ENCODE assay signal across 6 mouse cellular contexts in genomic region chr6:17061826-17062225, GRCm38 (mm10). TPM values are rescaled to one million over a fixed set of nuclear protein-coding genes. Genes with fewer than 3 reads are reported as not detected.
A peak's percentile ranks its signal among the peaks of the same experiment; 100 is the strongest.
DNase-seq lines count a peak whose midpoint lies in the region; ATAC-seq and TF ChIP-seq lines count a peak whose summit lies in the region.
"Not testable (repeated sequence)": the region's sequence is repeated elsewhere in the genome, so short reads cannot be mapped to it uniquely, and the experiment has no call there.

No protein-coding gene starts in this region.

- H3K4me1 ChIP-seq in intestine, embryonic 14.5 days (replicated peaks; ENCODE audit: control insufficient read depth, insufficient read depth, low read length); kidney, adult 2 months (ENCODE audit: control insufficient read depth, insufficient read depth, low read length): not testable (repeated sequence)
- peaks cover 13% of the 10 kb centered on the region; the same call in 1 of the 2 replicates for H3K4me1 ChIP-seq in small intestine, adult 2 months (ENCODE audit: control insufficient read depth, insufficient read depth, insufficient read length, low read length)
- peaks cover 12% of the 10 kb centered on the region for H3K4me1 ChIP-seq in stomach, embryonic 16.5 days (ENCODE audit: control insufficient read depth, insufficient read depth, low read length)

- not testable (repeated sequence) for DNase-seq in gastrocnemius, adult 2 months; kidney, adult 2 months; layer of hippocampus, adult 2 months (ENCODE audit: low spot score in 2 of 2)
- peak; percentile 36 for DNase-seq in intestine, embryonic 14.5 days (ENCODE audit: low spot score)

- WGBS in intestine, embryonic 14.5 days = 79% methylated on average over 4 of the region's 4 CpGs
- 86% methylated on average over 4 of the region's 4 CpGs for WGBS in kidney, adult 2 months
- 81% methylated on average over 4 of the region's 4 CpGs for WGBS in small intestine, adult 2 months
- 73% methylated on average over 4 of the region's 4 CpGs for WGBS in stomach, embryonic 16.5 days

- H3K9me3 ChIP-seq in intestine, embryonic 14.5 days (ENCODE audit: control insufficient read depth, low read length); stomach, embryonic 16.5 days (replicated peaks; ENCODE audit: control insufficient read depth, low read length): not testable (repeated sequence)

- not testable (repeated sequence) for H3K4me2 ChIP-seq in intestine, embryonic 14.5 days (ENCODE audit: low read length); stomach, embryonic 16.5 days (ENCODE audit: low read depth, low read length)

- TF ChIP-seq CTCF in gastrocnemius, adult 2 months (IDR thresholded peaks at IDR 0.05) = peak; percentile 7; the same call in 1 of the 2 replicates
- TF ChIP-seq CTCF in kidney, adult 2 months (conservative IDR thresholded peaks at IDR 0.05; ENCODE audit: insufficient read depth, insufficient read length, low read depth, low read length); small intestine, adult 2 months (IDR thresholded peaks at IDR 0.05; ENCODE audit: extremely low read depth, insufficient read length, insufficient replicate concordance, low read depth, low read length): not testable (repeated sequence)
- peak; percentile 52 for TF ChIP-seq CTCF in layer of hippocampus, adult 2 months (conservative IDR thresholded peaks at IDR 0.05)

- not testable (repeated sequence) for TF ChIP-seq POLR2A in kidney, adult 2 months (IDR thresholded peaks at IDR 0.05; ENCODE audit: low read depth, low read length); small intestine, adult 2 months (IDR thresholded peaks at IDR 0.05; ENCODE audit: low read depth, low read length)

- H3K27ac ChIP-seq in gastrocnemius, adult 2 months; intestine, embryonic 14.5 days (ENCODE audit: low read depth); layer of hippocampus, adult 2 months: not testable (repeated sequence)
- peak overlapping the region; percentile 62; the same call in 1 of the 2 replicates for H3K27ac ChIP-seq in kidney, adult 2 months (ENCODE audit: insufficient read depth, low read depth, low read length)
- H3K27ac ChIP-seq in small intestine, adult 2 months (ENCODE audit: insufficient read depth, low read depth, low read length) = peak overlapping the region; percentile 20; the same call in 1 of the 2 replicates
- H3K27ac ChIP-seq in stomach, embryonic 16.5 days (ENCODE audit: low read length) = peak overlapping the region; percentile 52; the same call in 1 of the 2 replicates

- not testable (repeated sequence) for H3K36me3 ChIP-seq in intestine, embryonic 14.5 days (ENCODE audit: control insufficient read depth, insufficient read depth, low read length); kidney, adult 2 months (ENCODE audit: control insufficient read depth, insufficient read depth, low read length); small intestine, adult 2 months (ENCODE audit: control insufficient read depth, insufficient read depth, low read length); stomach, embryonic 16.5 days (ENCODE audit: control insufficient read depth, insufficient read depth, low read length)

- not testable (repeated sequence) for H3K4me3 ChIP-seq in gastrocnemius, adult 2 months; intestine, embryonic 14.5 days (ENCODE audit: low read depth, low read length); kidney, adult 2 months (ENCODE audit: insufficient read depth, low read depth, low read length); layer of hippocampus, adult 2 months; small intestine, adult 2 months (ENCODE audit: low read depth, low read length); stomach, embryonic 16.5 days (replicated peaks; ENCODE audit: low read length)

- ATAC-seq in intestine, embryonic 14.5 days (replicated peaks; ENCODE audit: low FRiP score, low TSS enrichment, low read depth); stomach, embryonic 16.5 days (ENCODE audit: insufficient read depth, low FRiP score): not testable (repeated sequence)

- not testable (repeated sequence) for H3K27me3 ChIP-seq in intestine, embryonic 14.5 days (replicated peaks; ENCODE audit: control insufficient read depth, insufficient read depth, low read length); kidney, adult 2 months (replicated peaks; ENCODE audit: control insufficient read depth, insufficient read depth, low read length); small intestine, adult 2 months (ENCODE audit: control insufficient read depth, insufficient read depth, low read length); stomach, embryonic 16.5 days (ENCODE audit: control insufficient read depth, insufficient read depth, low read length)

- not testable (repeated sequence) for H3K9ac ChIP-seq in intestine, embryonic 14.5 days (ENCODE audit: low read length); stomach, embryonic 16.5 days (ENCODE audit: low read length)

- intact Hi-C loops in gastrocnemius, adult 2 months (cut with DNase I) = not testable (repeated sequence)

RNA-seq across cellular contexts. Expression of gene Tes, which starts 3.1 kb away (rescaled TPM):
- 1 to 10 TPM in 1 of 2 experiments, under 1 TPM in 1; 0.69 to 2.6 TPM for total RNA-seq in gastrocnemius, adult 2 months (2021)
- polyA plus RNA-seq in intestine, embryonic 14.5 days (2014; fragmentation: Nextera tagmentation; extraction: Ambion mirVana) = 114 and 132 TPM in 2 replicates
- 20.4 and 21.5 TPM in 2 replicates for polyA plus RNA-seq in kidney, adult 2 months (2012; rRNA removed)
- total RNA-seq in layer of hippocampus, adult 2 months (2021) = 1 to 10 TPM; 1.8 to 2.8 TPM
- 39.8 and 107 TPM in 2 replicates for polyA plus RNA-seq in small intestine, adult 2 months (2012; rRNA removed)
- 96.9 and 103 TPM in 2 replicates for polyA plus RNA-seq in stomach, embryonic 16.5 days (2015; fragmentation: Nextera tagmentation; extraction: Ambion mirVana)
